Mouse (Mus musculus) thymus, adult 2 months (tissue): ENCODE results near the gene Sorbs1. TPM values are rescaled to one million over a fixed set of nuclear protein-coding genes. Genes with fewer than 3 reads are reported as not detected.

Experiments
- DNase-seq: peaks from one replicate; pipeline ENCODE4 v3.0.0; 2021
- H3K27ac ChIP-seq: fragments of 200-500 bp; 2 replicates; pipeline ENCODE4 v1.5.1; 2012; ENCODE audit warnings: low read length, control low read depth; ENCODE audit not compliant: control insufficient read depth, insufficient read depth
- H3K27me3 ChIP-seq: fragments of 200-500 bp; 2 replicates; pipeline ENCODE4 v1.6.1; 2012; ENCODE audit warnings: mild to moderate bottlenecking, low read length, moderate library complexity, mixed read lengths; ENCODE audit not compliant: control insufficient read depth, insufficient read depth
- H3K36me3 ChIP-seq: fragments of 200-500 bp; 2 replicates; pipeline ENCODE4 v1.6.1; 2012; ENCODE audit warnings: mild to moderate bottlenecking, low read length, moderate library complexity; ENCODE audit not compliant: control insufficient read depth, insufficient read depth
- H3K4me1 ChIP-seq: fragments of 200-500 bp; replicated peaks from 2 replicates; pipeline ENCODE4 v1.6.1; 2012; ENCODE audit warnings: low read length; ENCODE audit not compliant: control insufficient read depth, insufficient read depth
- H3K4me3 ChIP-seq: fragments of 200-500 bp; 2 replicates; pipeline ENCODE4 v1.5.1; 2012; ENCODE audit warnings: mild to moderate bottlenecking, low read length, control low read depth, moderate library complexity; ENCODE audit not compliant: control insufficient read depth, insufficient read depth
- CTCF ChIP-seq: fragments of 200-500 bp; IDR thresholded peaks from 2 replicates; pipeline ENCODE4 v1.5.1; 2012; ENCODE audit warnings: mild to moderate bottlenecking, control low read depth, low read length, moderate library complexity, borderline replicate concordance; ENCODE audit not compliant: control insufficient read depth, poor library complexity, insufficient read depth; ENCODE audit errors: extremely low read depth
- POLR2A ChIP-seq: fragments of 200-500 bp; IDR thresholded peaks from 2 replicates; pipeline ENCODE4 v1.6.1; 2012; ENCODE audit warnings: mild to moderate bottlenecking, low read length, control low read depth, moderate library complexity; ENCODE audit not compliant: control insufficient read depth, poor library complexity, insufficient read depth; ENCODE audit errors: extremely low read depth
- WGBS: fragments of 180-500 bp; shearing (Covaris S2); methylation state at CpG from one replicate; pipeline ENCODE4 v1.1.7; 2018; 5-methylcytosine and 5-hydroxymethylcytosine counted together
- polyA plus RNA-seq: library from polyadenylated mRNA; depleted of rRNA; stranded (reverse); fragments of >200 nt; gene quantifications from 2 replicates; pipeline ENCODE4 v1.2.3, GENCODE M21; 2012

The Sorbs1 gene
- polyA plus RNA-seq, 1 experiment, result 14.0 TPM

DNA sequence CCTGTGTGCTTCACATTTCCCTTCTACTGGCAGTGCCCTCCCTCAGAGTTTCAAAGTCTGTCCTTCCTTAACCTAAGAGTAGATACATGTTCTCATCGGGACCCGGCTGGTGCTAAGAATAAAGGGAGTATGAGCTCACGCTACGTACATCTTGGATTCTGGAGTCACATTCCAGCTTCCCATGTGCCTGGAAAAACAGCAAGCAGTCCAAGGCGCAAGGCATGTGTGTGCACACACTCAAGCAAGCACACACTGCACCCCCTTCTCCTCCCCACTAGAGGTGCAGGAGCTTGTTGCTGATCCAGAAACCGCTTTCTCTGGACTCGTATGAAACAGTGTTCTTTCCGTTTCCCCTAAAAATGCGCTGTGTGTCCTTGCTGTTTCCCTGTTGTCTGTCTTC, 210.7 kb downstream of the Sorbs1 start:
- 96% methylated on average over 9 of the region's 9 CpGs for WGBS

DNA sequence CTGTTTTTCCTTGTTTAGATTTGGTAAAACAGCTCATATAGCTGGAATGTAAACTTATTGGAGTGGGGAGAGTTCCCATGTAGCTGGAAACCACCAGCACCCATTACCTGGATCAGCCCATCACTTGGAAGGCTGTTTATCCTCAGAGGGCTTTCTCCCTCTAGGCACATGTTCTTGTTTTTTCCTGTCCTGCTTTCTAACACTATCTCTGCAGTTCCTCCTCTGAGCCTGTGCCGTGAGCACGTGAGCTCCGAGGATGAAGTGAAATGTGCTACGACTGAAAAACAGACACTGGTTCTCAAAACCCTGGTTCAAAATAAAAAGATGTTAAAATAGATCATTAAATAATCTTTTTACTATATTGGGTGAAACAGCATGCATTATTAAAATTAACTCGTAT, 211.1 kb downstream of the Sorbs1 start:
- DNase-seq, result no peak
- H3K27ac ChIP-seq, result no peak overlapping the region
- H3K4me1 ChIP-seq, result no peaks in the 10 kb centered on the region
- WGBS, result 92% methylated on average over 5 of the region's 5 CpGs
- H3K36me3 ChIP-seq, result no peaks in the 10 kb centered on the region
- no peak overlapping the region for H3K4me3 ChIP-seq
- TF ChIP-seq POLR2A (no peak), CTCF (no peak)
- no peaks in the 10 kb centered on the region for H3K27me3 ChIP-seq

More for the DNA sequence above, 210.7 kb downstream of the Sorbs1 start:
- H3K27me3 ChIP-seq, result no peaks in the 10 kb centered on the region
- H3K27ac ChIP-seq, result no peak overlapping the region
- no peaks in the 10 kb centered on the region for H3K4me1 ChIP-seq
- no peaks in the 10 kb centered on the region for H3K36me3 ChIP-seq
- DNase-seq, result no peak
- TF ChIP-seq POLR2A (no peak), CTCF (no peak)
- H3K4me3 ChIP-seq, result no peak overlapping the region

DNA sequence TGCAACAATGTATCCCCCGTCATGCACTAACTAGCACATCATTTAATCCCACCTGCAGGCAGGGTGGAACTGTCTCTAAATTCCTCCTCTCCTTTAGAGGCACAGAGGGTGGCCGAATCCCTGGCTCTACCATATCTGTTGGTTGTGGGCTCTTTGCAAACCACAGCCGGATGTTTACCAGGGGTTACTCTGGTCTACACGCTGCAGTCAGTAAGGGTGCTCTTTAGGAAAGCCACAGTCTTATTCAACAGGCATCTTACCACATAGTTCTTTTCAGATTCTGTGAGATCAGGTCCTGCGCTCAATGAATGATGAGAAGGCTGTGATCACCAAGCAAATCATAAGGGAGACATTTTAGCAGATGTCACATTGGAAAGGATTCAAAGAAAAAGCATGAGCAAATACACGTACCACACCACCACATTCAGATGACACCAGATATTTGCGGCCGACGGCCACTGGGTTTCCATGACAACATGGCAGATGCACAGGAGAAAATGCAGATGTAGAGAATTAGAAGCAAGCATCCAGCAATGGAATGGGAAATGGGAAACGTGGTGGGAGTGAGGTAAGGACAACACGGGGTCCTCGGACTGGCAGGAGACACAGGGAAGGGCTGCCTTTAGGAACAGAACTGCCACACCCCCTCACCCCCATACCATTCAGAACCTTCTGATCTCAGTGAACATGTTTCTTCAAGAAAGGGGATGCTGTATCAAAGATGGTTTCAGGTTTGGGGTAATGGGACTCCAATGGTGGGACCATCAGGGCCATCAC, 213.4 kb downstream of the Sorbs1 start:
- WGBS, result 75% methylated on average over 12 of the region's 12 CpGs
- Histone ChIP-seq H3K4me1 (no peaks in the 10 kb centered on the region), H3K4me3 (no peak overlapping the region), H3K36me3 (no peaks in the 10 kb centered on the region), H3K27me3 (no peaks in the 10 kb centered on the region), H3K27ac (no peak overlapping the region)
- DNase-seq, result no peak
- TF ChIP-seq CTCF (no peak), POLR2A (no peak)

DNA sequence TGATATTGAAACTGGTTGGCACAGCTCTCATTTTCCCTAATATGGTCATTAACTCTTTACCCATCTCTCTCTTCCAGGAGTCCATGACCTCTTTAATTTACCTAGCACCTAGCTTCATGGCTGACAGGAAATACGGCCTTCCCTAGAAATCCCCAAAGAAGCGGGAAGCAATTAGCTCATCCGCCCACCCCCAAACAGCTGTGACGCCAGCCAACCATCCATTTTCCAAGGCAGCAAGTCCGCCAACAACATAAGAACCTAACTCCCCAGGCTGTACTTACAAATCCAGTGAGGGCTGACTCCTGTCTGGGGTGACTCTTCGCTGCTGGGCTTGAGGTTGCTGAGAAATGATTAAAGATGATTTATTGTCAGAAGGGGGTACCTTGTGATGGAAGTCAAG, 214.4 kb downstream of the Sorbs1 start:
- no peak overlapping the region for H3K27ac ChIP-seq
- WGBS, result 90% methylated on average over 6 of the region's 6 CpGs
- H3K4me1 ChIP-seq, result no peaks in the 10 kb centered on the region
- no peaks in the 10 kb centered on the region for H3K36me3 ChIP-seq
- TF ChIP-seq CTCF (no peak), POLR2A (no peak)
- H3K4me3 ChIP-seq, result no peak overlapping the region
- H3K27me3 ChIP-seq, result no peaks in the 10 kb centered on the region
- no peak for DNase-seq

DNA sequence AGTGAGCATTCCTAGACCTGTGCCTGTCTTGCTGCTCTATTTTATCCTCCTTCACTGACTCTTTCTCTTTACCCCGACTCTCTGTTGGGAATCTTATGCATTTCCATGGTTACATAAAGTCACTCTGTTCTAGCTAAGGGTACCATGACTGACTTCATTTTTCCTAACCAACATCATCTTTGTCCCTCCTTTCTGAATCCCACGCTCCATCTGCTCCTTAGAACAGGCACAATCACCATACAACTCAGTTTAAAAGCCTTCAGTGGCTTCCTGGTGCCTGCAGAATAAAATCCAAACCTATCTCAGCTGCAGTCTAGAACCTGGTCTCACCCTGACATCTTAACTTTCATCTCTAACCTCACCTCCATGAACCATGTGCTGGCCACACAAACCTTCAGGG, 215.0 kb downstream of the Sorbs1 start:
- no peak overlapping the region for H3K4me3 ChIP-seq
- H3K27me3 ChIP-seq, result no peaks in the 10 kb centered on the region
- H3K27ac ChIP-seq, result no peak overlapping the region
- no peaks in the 10 kb centered on the region for H3K4me1 ChIP-seq
- DNase-seq, result no peak
- WGBS, result 96% methylated on average over 2 of the region's 2 CpGs
- H3K36me3 ChIP-seq, result no peaks in the 10 kb centered on the region
- no peak for TF ChIP-seq POLR2A
- TF ChIP-seq CTCF, result no peak

DNA sequence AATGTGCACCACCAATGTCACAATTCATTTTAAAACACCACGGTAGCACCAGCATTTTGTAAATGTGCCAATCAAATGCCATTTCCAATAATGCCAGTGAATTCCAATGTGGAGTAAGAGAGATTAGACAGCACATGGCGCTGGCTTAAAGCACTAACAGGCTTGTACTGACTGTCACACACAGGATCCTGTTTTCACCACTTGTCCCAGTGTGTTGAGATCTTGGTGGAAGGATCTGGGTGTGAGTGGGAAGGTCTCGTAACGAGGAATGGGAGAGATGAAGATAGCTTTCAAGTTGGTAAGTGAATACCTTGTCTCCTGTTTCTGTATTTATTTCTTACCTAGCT, 215.8 kb downstream of the Sorbs1 start:
- H3K27ac ChIP-seq, result no peak overlapping the region
- DNase-seq, result no peak
- H3K4me3 ChIP-seq, result no peak overlapping the region
- H3K27me3 ChIP-seq, result no peaks in the 10 kb centered on the region
- H3K36me3 ChIP-seq, result no peaks in the 10 kb centered on the region
- H3K4me1 ChIP-seq, result no peaks in the 10 kb centered on the region
- no peak for TF ChIP-seq POLR2A
- no peak for TF ChIP-seq CTCF
- 95% methylated on average over 4 of the region's 4 CpGs for WGBS

DNA sequence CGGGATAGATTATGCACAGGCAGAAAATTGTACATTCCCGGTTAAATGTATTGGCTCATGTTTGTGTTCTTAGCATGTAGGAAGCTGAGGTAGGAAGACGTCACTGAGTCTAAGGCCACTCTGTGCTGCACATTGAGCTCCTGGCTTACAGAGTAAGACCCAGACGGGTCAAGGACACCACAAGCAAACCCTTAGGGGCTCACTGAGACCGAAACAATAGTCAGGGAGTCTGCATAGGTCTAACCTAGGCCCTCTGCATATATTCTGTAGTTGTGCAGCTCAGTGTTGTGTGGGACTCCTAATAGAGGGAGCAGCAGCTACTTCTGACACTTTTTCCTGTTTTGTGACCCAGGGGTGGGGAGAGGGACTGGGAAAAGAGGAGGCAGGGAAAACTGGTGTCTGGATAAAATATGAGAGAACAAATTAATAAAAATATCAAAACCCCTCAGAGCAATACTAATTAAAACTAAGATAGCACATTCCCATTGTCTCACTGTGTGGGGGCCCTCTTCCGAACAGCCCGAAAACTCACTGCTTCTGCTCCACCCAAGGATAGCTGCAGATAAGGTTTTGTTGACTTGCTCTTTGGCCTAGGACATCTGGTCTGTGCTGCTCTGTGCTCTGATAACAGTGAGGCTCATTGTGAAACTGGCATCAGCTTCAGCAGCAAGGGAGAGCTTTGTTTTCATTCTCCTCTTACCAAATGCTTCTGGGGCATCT, 216.3 kb downstream of the Sorbs1 start:
- TF ChIP-seq POLR2A (no peak), CTCF (no peak)

More for the DNA sequence above, 216.3 kb downstream of the Sorbs1 start:
- Histone ChIP-seq H3K27me3 (no peaks in the 10 kb centered on the region), H3K4me3 (no peak overlapping the region), H3K4me1 (no peaks in the 10 kb centered on the region), H3K36me3 (no peaks in the 10 kb centered on the region), H3K27ac (no peak overlapping the region)
- 97% methylated on average over 7 of the region's 7 CpGs for WGBS
- DNase-seq, result no peak
